Mouse (Mus musculus): ENCODE results near the gene Lipc. TPM values are rescaled to one million over a fixed set of nuclear protein-coding genes. Genes with fewer than 3 reads are reported as not detected.

Lipc gene
- total RNA-seq (2014; fragmentation: Nextera tagmentation) (not detected in 2 replicates), total RNA-seq (2017) (0.11 and 0.52 TPM in 2 replicates), polyA plus RNA-seq (2012) (not detected in 2 replicates)

GRCm38 (mm10) chr9:70952126-70952525 lies at the start of gene Lipc:
Gene Lipc (minus strand): TSS chr9:70952226.
- peaks cover 29% of the 10 kb centered on the region for H3K27me3 ChIP-seq (ENCODE audit: insufficient read depth, low read length)
- H3K36me3 ChIP-seq (replicated peaks) = no peaks in the 10 kb centered on the region
- DNase-seq (ENCODE audit: low spot score) = no peak
- no peaks in the 10 kb centered on the region for H3K9me3 ChIP-seq (replicated peaks)
- peaks cover 3% of the 10 kb centered on the region; the same call in 1 of the 2 replicates for H3K4me1 ChIP-seq (ENCODE audit: insufficient read depth, low read depth, low read length)
- TF ChIP-seq GATA2 (IDR thresholded peaks at IDR 0.05; ENCODE audit: borderline replicate concordance, low read depth, low read length) = no peak
- TF ChIP-seq TAL1 (conservative IDR thresholded peaks at IDR 0.05; ENCODE audit: low read depth, low read length) = no peak
- TF ChIP-seq POLR2AphosphoS5 (IDR thresholded peaks at IDR 0.05; ENCODE audit: insufficient replicate concordance, low read depth, low read length) = no peak
- TF ChIP-seq CTCF (IDR thresholded peaks at IDR 0.05; ENCODE audit: low read depth, low read length) = no peak
- TF ChIP-seq GATA1 (IDR thresholded peaks at IDR 0.05; ENCODE audit: borderline replicate concordance, low read length) = no peak
- ATAC-seq (ENCODE audit: extremely low read depth, insufficient number of reproducible peaks, low FRiP score, poor library complexity, severe bottlenecking) = no peak
- no peak within 1 kb of the TSS for H3K4me3 ChIP-seq (ENCODE audit: low read depth, low read length)

- Histone ChIP-seq H3K9me3 (replicated peaks) (no peaks in the 10 kb centered on the region), H3K27me3 (ENCODE audit: insufficient read depth, low read length) (peaks cover 24% of the 10 kb centered on the region), H3K4me3 (ENCODE audit: low read depth, low read length) (no peak overlapping the region), H3K4me1 (ENCODE audit: insufficient read depth, low read depth, low read length) (no peaks in the 10 kb centered on the region), H3K36me3 (replicated peaks) (no peaks in the 10 kb centered on the region)
- no peak for ATAC-seq (ENCODE audit: extremely low read depth, insufficient number of reproducible peaks, low FRiP score, poor library complexity, severe bottlenecking)
- TF ChIP-seq GATA1 (IDR thresholded peaks at IDR 0.05; ENCODE audit: borderline replicate concordance, low read length) (no peak), TAL1 (conservative IDR thresholded peaks at IDR 0.05; ENCODE audit: low read depth, low read length) (no peak), CTCF (IDR thresholded peaks at IDR 0.05; ENCODE audit: low read depth, low read length) (no peak), POLR2AphosphoS5 (IDR thresholded peaks at IDR 0.05; ENCODE audit: insufficient replicate concordance, low read depth, low read length) (no peak), GATA2 (IDR thresholded peaks at IDR 0.05; ENCODE audit: borderline replicate concordance, low read depth, low read length) (no peak)
- no peak for DNase-seq (ENCODE audit: low spot score)
Observed at GRCm38 (mm10) chr9:70999161-70999560, 47.1 kb upstream of the Lipc start.

GRCm38 (mm10) chr9:70998719-70999118 lies 46.7 kb upstream of the Lipc start:
- H3K4me3 ChIP-seq (ENCODE audit: low read depth, low read length) = no peak overlapping the region
- no peaks in the 10 kb centered on the region for H3K9me3 ChIP-seq (replicated peaks)
- peaks cover 24% of the 10 kb centered on the region for H3K27me3 ChIP-seq (ENCODE audit: insufficient read depth, low read length)
- DNase-seq (ENCODE audit: low spot score) (no peak), ATAC-seq (ENCODE audit: extremely low read depth, insufficient number of reproducible peaks, low FRiP score, poor library complexity, severe bottlenecking) (no peak)
- no peak for TF ChIP-seq POLR2AphosphoS5 (IDR thresholded peaks at IDR 0.05; ENCODE audit: insufficient replicate concordance, low read depth, low read length)
- TF ChIP-seq GATA2 (IDR thresholded peaks at IDR 0.05; ENCODE audit: borderline replicate concordance, low read depth, low read length) = no peak
- no peak for TF ChIP-seq GATA1 (IDR thresholded peaks at IDR 0.05; ENCODE audit: borderline replicate concordance, low read length)
- no peak for TF ChIP-seq TAL1 (conservative IDR thresholded peaks at IDR 0.05; ENCODE audit: low read depth, low read length)
- TF ChIP-seq CTCF (IDR thresholded peaks at IDR 0.05; ENCODE audit: low read depth, low read length) = no peak
- H3K4me1 ChIP-seq (ENCODE audit: insufficient read depth, low read depth, low read length) = no peaks in the 10 kb centered on the region
- H3K36me3 ChIP-seq (replicated peaks) = no peaks in the 10 kb centered on the region

- Histone ChIP-seq H3K9me3 (replicated peaks) (no peaks in the 10 kb centered on the region), H3K4me1 (ENCODE audit: insufficient read depth, low read depth, low read length) (no peaks in the 10 kb centered on the region), H3K27me3 (ENCODE audit: insufficient read depth, low read length) (peaks cover 19% of the 10 kb centered on the region), H3K4me3 (ENCODE audit: low read depth, low read length) (no peak overlapping the region), H3K36me3 (replicated peaks) (no peaks in the 10 kb centered on the region)
- ATAC-seq (ENCODE audit: extremely low read depth, insufficient number of reproducible peaks, low FRiP score, poor library complexity, severe bottlenecking) = no peak
- TF ChIP-seq GATA2 (IDR thresholded peaks at IDR 0.05; ENCODE audit: borderline replicate concordance, low read depth, low read length) = no peak
- TF ChIP-seq CTCF (IDR thresholded peaks at IDR 0.05; ENCODE audit: low read depth, low read length) = no peak
- no peak for TF ChIP-seq POLR2AphosphoS5 (IDR thresholded peaks at IDR 0.05; ENCODE audit: insufficient replicate concordance, low read depth, low read length)
- TF ChIP-seq GATA1 (IDR thresholded peaks at IDR 0.05; ENCODE audit: borderline replicate concordance, low read length) = no peak
- TF ChIP-seq TAL1 (conservative IDR thresholded peaks at IDR 0.05; ENCODE audit: low read depth, low read length) = no peak
- DNase-seq (ENCODE audit: low spot score) = no peak
Observed at GRCm38 (mm10) chr9:70993326-70993725, 41.3 kb upstream of the Lipc start.

- H3K27me3 ChIP-seq (ENCODE audit: insufficient read depth, low read length) = peaks cover 21% of the 10 kb centered on the region
- no peaks in the 10 kb centered on the region for H3K4me1 ChIP-seq (ENCODE audit: insufficient read depth, low read depth, low read length)
- TF ChIP-seq CTCF (IDR thresholded peaks at IDR 0.05; ENCODE audit: low read depth, low read length) = no peak
- TF ChIP-seq GATA2 (IDR thresholded peaks at IDR 0.05; ENCODE audit: borderline replicate concordance, low read depth, low read length) = no peak
- no peak for TF ChIP-seq TAL1 (conservative IDR thresholded peaks at IDR 0.05; ENCODE audit: low read depth, low read length)
- no peak for TF ChIP-seq GATA1 (IDR thresholded peaks at IDR 0.05; ENCODE audit: borderline replicate concordance, low read length)
- TF ChIP-seq POLR2AphosphoS5 (IDR thresholded peaks at IDR 0.05; ENCODE audit: insufficient replicate concordance, low read depth, low read length) = no peak
- no peaks in the 10 kb centered on the region for H3K9me3 ChIP-seq (replicated peaks)
- no peak overlapping the region for H3K4me3 ChIP-seq (ENCODE audit: low read depth, low read length)
- no peak for ATAC-seq (ENCODE audit: extremely low read depth, insufficient number of reproducible peaks, low FRiP score, poor library complexity, severe bottlenecking)
- H3K36me3 ChIP-seq (replicated peaks) = no peaks in the 10 kb centered on the region
- DNase-seq (ENCODE audit: low spot score) = no peak
Observed at GRCm38 (mm10) chr9:70991401-70991800, 39.4 kb upstream of the Lipc start.

- Histone ChIP-seq H3K4me3 (ENCODE audit: low read depth, low read length) (no peak overlapping the region), H3K36me3 (replicated peaks) (no peaks in the 10 kb centered on the region), H3K27me3 (ENCODE audit: insufficient read depth, low read length) (peaks cover 34% of the 10 kb centered on the region), H3K4me1 (ENCODE audit: insufficient read depth, low read depth, low read length) (no peaks in the 10 kb centered on the region), H3K9me3 (replicated peaks) (no peaks in the 10 kb centered on the region)
- ATAC-seq (ENCODE audit: extremely low read depth, insufficient number of reproducible peaks, low FRiP score, poor library complexity, severe bottlenecking) (no peak), DNase-seq (ENCODE audit: low spot score) (no peak)
- TF ChIP-seq GATA1 (IDR thresholded peaks at IDR 0.05; ENCODE audit: borderline replicate concordance, low read length) = no peak
- TF ChIP-seq POLR2AphosphoS5 (IDR thresholded peaks at IDR 0.05; ENCODE audit: insufficient replicate concordance, low read depth, low read length) = no peak
- no peak for TF ChIP-seq GATA2 (IDR thresholded peaks at IDR 0.05; ENCODE audit: borderline replicate concordance, low read depth, low read length)
- no peak for TF ChIP-seq CTCF (IDR thresholded peaks at IDR 0.05; ENCODE audit: low read depth, low read length)
- no peak for TF ChIP-seq TAL1 (conservative IDR thresholded peaks at IDR 0.05; ENCODE audit: low read depth, low read length)
Observed at GRCm38 (mm10) chr9:70987210-70987609, 35.2 kb upstream of the Lipc start.
